8 mouse cellular contexts compared by ENCODE assay signal in the genomic region with DNA sequence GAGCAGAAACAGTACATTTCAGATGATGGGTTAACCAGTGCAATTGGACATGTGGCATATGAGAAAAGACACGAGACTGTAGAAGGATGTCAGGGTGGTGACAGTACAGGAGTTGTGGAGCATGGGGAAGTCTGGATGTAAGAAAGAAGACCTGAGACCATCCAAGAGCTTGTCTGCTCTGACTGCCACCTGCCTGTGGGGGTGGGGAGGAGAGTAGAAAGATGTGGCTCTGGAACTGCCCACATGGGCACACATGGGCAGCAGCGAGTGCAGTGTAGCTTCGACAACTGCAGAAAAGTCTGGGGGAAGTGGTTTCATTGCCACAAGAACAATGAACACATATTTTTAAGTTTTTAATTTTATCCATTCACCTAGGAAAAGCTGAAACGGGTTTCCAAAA. TPM values are rescaled to one million over a fixed set of nuclear protein-coding genes. Genes with fewer than 3 reads are reported as not detected.
A peak's percentile ranks its signal among the peaks of the same experiment; 100 is the strongest.
DNase-seq lines count a peak whose midpoint lies in the region; ATAC-seq and TF ChIP-seq lines count a peak whose summit lies in the region.

No protein-coding gene starts in this region.

- no peaks in the 10 kb centered on the region for H3K36me3 ChIP-seq in lung, postnatal 0 days (ENCODE audit: insufficient read depth, low read length)
- peaks cover 12% of the 10 kb centered on the region for H3K36me3 ChIP-seq in embryonic facial prominence, embryonic 10.5 days (replicated peaks)
- 0 out of 2 replicates have a peak, but pooled peaks cover 3% of the 10 kb centered on the region for H3K36me3 ChIP-seq in intestine, embryonic 14.5 days (ENCODE audit: control insufficient read depth, insufficient read depth, low read length)
- 0 out of 2 replicates have a peak, but pooled peaks cover 1% of the 10 kb centered on the region for H3K36me3 ChIP-seq in neural tube, embryonic 13.5 days

- H3K9ac ChIP-seq in lung, postnatal 0 days (replicated peaks; ENCODE audit: low read depth): no peak overlapping the region
- H3K9ac ChIP-seq in intestine, embryonic 14.5 days (ENCODE audit: low read length): peak overlapping the region; percentile 69; the same call in 1 of the 2 replicates
- peak overlapping the region; percentile 92 for H3K9ac ChIP-seq in neural tube, embryonic 13.5 days

- H3K4me1 ChIP-seq in lung, postnatal 0 days (ENCODE audit: insufficient read depth, low read depth, low read length): peaks cover 15% of the 10 kb centered on the region; the same call in 1 of the 2 replicates
- peaks cover 55% of the 10 kb centered on the region for H3K4me1 ChIP-seq in embryonic facial prominence, embryonic 10.5 days
- H3K4me1 ChIP-seq in intestine, embryonic 14.5 days (replicated peaks; ENCODE audit: control insufficient read depth, insufficient read depth, low read length): peaks cover 38% of the 10 kb centered on the region
- H3K4me1 ChIP-seq in neural tube, embryonic 13.5 days (replicated peaks): peaks cover 72% of the 10 kb centered on the region

- no peak for TF ChIP-seq EP300 in lung, postnatal 0 days (IDR thresholded peaks at IDR 0.05)

- no peaks in the 10 kb centered on the region for H3K27me3 ChIP-seq in lung, postnatal 0 days (replicated peaks; ENCODE audit: insufficient read depth, low read length)
- H3K27me3 ChIP-seq in embryonic facial prominence, embryonic 10.5 days (replicated peaks; ENCODE audit: low read depth, poor library complexity, severe bottlenecking): no peaks in the 10 kb centered on the region
- H3K27me3 ChIP-seq in intestine, embryonic 14.5 days (replicated peaks; ENCODE audit: control insufficient read depth, insufficient read depth, low read length): no peaks in the 10 kb centered on the region
- no peaks in the 10 kb centered on the region for H3K27me3 ChIP-seq in neural tube, embryonic 13.5 days

- no peak for TF ChIP-seq CTCF in lung, postnatal 0 days (IDR thresholded peaks at IDR 0.05)

- 33% methylated on average over 4 of the region's 4 CpGs for WGBS in lung, postnatal 0 days
- 20% methylated on average over 4 of the region's 4 CpGs for WGBS in embryonic facial prominence, embryonic 10.5 days
- 18% methylated on average over 4 of the region's 4 CpGs for WGBS in intestine, embryonic 14.5 days
- 15% methylated on average over 4 of the region's 4 CpGs for WGBS in neural tube, embryonic 13.5 days

- no peak for ATAC-seq in lung, postnatal 0 days
- ATAC-seq in intestine, embryonic 14.5 days (replicated peaks; ENCODE audit: low FRiP score, low TSS enrichment, low read depth): no peak
- no peak for ATAC-seq in neural tube, embryonic 13.5 days (ENCODE audit: low read depth)

- peak overlapping the region; percentile 87; the same call in 1 of the 2 replicates for H3K4me2 ChIP-seq in lung, postnatal 0 days (replicated peaks; ENCODE audit: low read depth, low read length)
- H3K4me2 ChIP-seq in intestine, embryonic 14.5 days (ENCODE audit: low read length): peak overlapping the region; percentile 75
- peak overlapping the region; percentile 87 for H3K4me2 ChIP-seq in neural tube, embryonic 13.5 days

- no peak overlapping the region for H3K4me3 ChIP-seq in lung, postnatal 0 days (ENCODE audit: low read depth, low read length)
- H3K4me3 ChIP-seq in embryonic facial prominence, embryonic 10.5 days: peak overlapping the region; percentile 79
- H3K4me3 ChIP-seq in intestine, embryonic 14.5 days (ENCODE audit: low read depth, low read length): peak overlapping the region; percentile 67
- H3K4me3 ChIP-seq in neural tube, embryonic 13.5 days: peak overlapping the region; percentile 78

- no peak for DNase-seq in lung, postnatal 0 days (ENCODE audit: low spot score)
- no peak for DNase-seq in lung, postnatal 36 days
- DNase-seq in embryonic facial prominence, embryonic 10.5 days (ENCODE audit: low spot score): peak; percentile 34
- DNase-seq in intestine, embryonic 14.5 days (ENCODE audit: low spot score): no peak
- DNase-seq in right cerebral cortex, adult 18-20 months: no peak
- no peak for DNase-seq in ovary, postnatal 14 days (ENCODE audit: low spot score)
- no peak for DNase-seq in kidney, postnatal 25 days

- H3K9me3 ChIP-seq in lung, postnatal 0 days (ENCODE audit: low read length): no peaks in the 10 kb centered on the region
- H3K9me3 ChIP-seq in embryonic facial prominence, embryonic 10.5 days: no peaks in the 10 kb centered on the region
- no peaks in the 10 kb centered on the region for H3K9me3 ChIP-seq in intestine, embryonic 14.5 days (ENCODE audit: control insufficient read depth, low read length)
- no peaks in the 10 kb centered on the region for H3K9me3 ChIP-seq in neural tube, embryonic 13.5 days

- peak overlapping the region; percentile 75 for H3K27ac ChIP-seq in lung, postnatal 0 days (ENCODE audit: low read length)
- H3K27ac ChIP-seq in embryonic facial prominence, embryonic 10.5 days (replicated peaks): peak overlapping the region; percentile 97
- H3K27ac ChIP-seq in intestine, embryonic 14.5 days (ENCODE audit: low read depth): peak overlapping the region; percentile 93
- H3K27ac ChIP-seq in neural tube, embryonic 13.5 days (replicated peaks): peak overlapping the region; percentile 98

RNA-seq across cellular contexts. Expression of gene Sema4b, which starts 10.7 kb away (rescaled TPM):
- polyA plus RNA-seq in lung, postnatal 0 days (2015; fragmentation: Nextera tagmentation; extraction: Ambion mirVana): 11.6 and 11.8 TPM in 2 replicates
- polyA plus RNA-seq in embryonic facial prominence, embryonic 10.5 days (2016; fragmentation: Nextera tagmentation; extraction: Ambion mirVana): 11.4 and 11.9 TPM in 2 replicates
- polyA plus RNA-seq in intestine, embryonic 14.5 days (2014; fragmentation: Nextera tagmentation; extraction: Ambion mirVana): 15.1 and 15.9 TPM in 2 replicates
- 22.1 and 23.2 TPM in 2 replicates for polyA plus RNA-seq in neural tube, embryonic 13.5 days (2015; fragmentation: Nextera tagmentation; extraction: Ambion mirVana)

RNA-seq across cellular contexts. Expression of gene Cib1, which starts 35.2 kb away (rescaled TPM):
- 108 and 123 TPM in 2 replicates for polyA plus RNA-seq in lung, postnatal 0 days (2015; fragmentation: Nextera tagmentation; extraction: Ambion mirVana)
- 67.4 and 70.8 TPM in 2 replicates for polyA plus RNA-seq in embryonic facial prominence, embryonic 10.5 days (2016; fragmentation: Nextera tagmentation; extraction: Ambion mirVana)
- 129 and 156 TPM in 2 replicates for polyA plus RNA-seq in intestine, embryonic 14.5 days (2014; fragmentation: Nextera tagmentation; extraction: Ambion mirVana)
- 31.0 and 34.6 TPM in 2 replicates for polyA plus RNA-seq in neural tube, embryonic 13.5 days (2015; fragmentation: Nextera tagmentation; extraction: Ambion mirVana)

RNA-seq across cellular contexts. Expression of gene Gdpgp1, which starts 35.3 kb away (rescaled TPM):
- polyA plus RNA-seq in lung, postnatal 0 days (2015; fragmentation: Nextera tagmentation; extraction: Ambion mirVana): 2.6 and 2.8 TPM in 2 replicates
- polyA plus RNA-seq in embryonic facial prominence, embryonic 10.5 days (2016; fragmentation: Nextera tagmentation; extraction: Ambion mirVana): 6.6 and 6.7 TPM in 2 replicates
- 4.4 and 4.5 TPM in 2 replicates for polyA plus RNA-seq in intestine, embryonic 14.5 days (2014; fragmentation: Nextera tagmentation; extraction: Ambion mirVana)
- 4.5 TPM in 2 replicates for polyA plus RNA-seq in neural tube, embryonic 13.5 days (2015; fragmentation: Nextera tagmentation; extraction: Ambion mirVana)

RNA-seq across cellular contexts. Expression of gene Ttll13, which starts 48.8 kb away (rescaled TPM):
- polyA plus RNA-seq in lung, postnatal 0 days (2015; fragmentation: Nextera tagmentation; extraction: Ambion mirVana): 1.9 and 2.1 TPM in 2 replicates
- polyA plus RNA-seq in embryonic facial prominence, embryonic 10.5 days (2016; fragmentation: Nextera tagmentation; extraction: Ambion mirVana): 0.57 and 0.89 TPM in 2 replicates
- 0.56 and 0.66 TPM in 2 replicates for polyA plus RNA-seq in intestine, embryonic 14.5 days (2014; fragmentation: Nextera tagmentation; extraction: Ambion mirVana)
- polyA plus RNA-seq in neural tube, embryonic 13.5 days (2015; fragmentation: Nextera tagmentation; extraction: Ambion mirVana): 1.6 and 2.8 TPM in 2 replicates
